26 mouse cellular contexts compared by ENCODE assay signal in the genomic region with DNA sequence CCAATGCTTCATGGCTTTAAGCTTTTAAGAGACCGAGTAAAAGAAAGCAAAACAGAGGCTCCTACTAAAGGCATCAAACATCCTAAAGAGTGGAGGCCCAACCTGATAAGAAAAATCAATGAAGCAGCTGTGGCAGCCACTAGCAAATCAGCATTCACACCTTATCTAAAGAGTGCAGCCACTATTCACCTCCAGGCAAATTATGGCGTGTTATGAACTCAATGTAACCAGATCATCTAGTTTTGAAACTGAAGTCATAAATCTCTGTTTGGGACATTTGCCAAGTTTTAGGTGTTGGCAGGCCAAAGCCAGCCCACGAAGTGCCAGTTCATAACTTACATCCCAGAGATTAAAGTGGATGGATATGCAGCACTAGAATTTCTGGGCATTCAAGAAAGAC. TPM values are rescaled to one million over a fixed set of nuclear protein-coding genes. Genes with fewer than 3 reads are reported as not detected.
A peak's percentile ranks its signal among the peaks of the same experiment; 100 is the strongest.
DNase-seq lines count a peak whose midpoint lies in the region; ATAC-seq and TF ChIP-seq lines count a peak whose summit lies in the region.
"Had no signal": no experiment of that assay in that cellular context is flagged by ENCODE, and none has a peak within 500 bp of the region (broad histone marks: within the 10 kb centered on the region; RNA-seq: fewer than 3 reads in every experiment).

No protein-coding gene starts in this region.

- no peaks in the 10 kb centered on the region for H3K9me3 ChIP-seq in limb, embryonic 14.5 days (ENCODE audit: control insufficient read depth, low read length)
- H3K9me3 ChIP-seq in limb, embryonic 10.5 days (replicated peaks) = no peaks in the 10 kb centered on the region
- H3K9me3 ChIP-seq in intestine, embryonic 15.5 days = no peaks in the 10 kb centered on the region
- H3K9me3 ChIP-seq in stomach, embryonic 15.5 days = no peaks in the 10 kb centered on the region
- H3K9me3 ChIP-seq: forebrain, embryonic 13.5 days; heart, embryonic 10.5 days; hindbrain, embryonic 15.5 days; neural tube, embryonic 15.5 days had no signal

- H3K27ac ChIP-seq in limb, embryonic 14.5 days (replicated peaks; ENCODE audit: low read depth, low read length) = no peak overlapping the region
- no peak overlapping the region for H3K27ac ChIP-seq in limb, embryonic 10.5 days
- no peak overlapping the region for H3K27ac ChIP-seq in intestine, embryonic 15.5 days
- no peak overlapping the region for H3K27ac ChIP-seq in stomach, embryonic 15.5 days
- H3K27ac ChIP-seq: forebrain, embryonic 13.5 days; gastrocnemius, adult 2 months; heart, embryonic 10.5 days; hindbrain, embryonic 15.5 days; left cerebral cortex, adult 2 months; macrophage; neural tube, embryonic 15.5 days had no signal

- no peaks in the 10 kb centered on the region for H3K27me3 ChIP-seq in limb, embryonic 14.5 days (ENCODE audit: control insufficient read depth, insufficient read depth, low read length)
- H3K27me3 ChIP-seq in limb, embryonic 10.5 days (ENCODE audit: low read depth, poor library complexity, severe bottlenecking) = no peaks in the 10 kb centered on the region
- no peaks in the 10 kb centered on the region for H3K27me3 ChIP-seq in intestine, embryonic 15.5 days (replicated peaks)
- H3K27me3 ChIP-seq in stomach, embryonic 15.5 days (replicated peaks) = no peaks in the 10 kb centered on the region
- H3K27me3 ChIP-seq: forebrain, embryonic 13.5 days; hindbrain, embryonic 15.5 days; neural tube, embryonic 15.5 days had no signal

- no peak overlapping the region for H3K9ac ChIP-seq in limb, embryonic 14.5 days (ENCODE audit: low read depth, low read length, severe bottlenecking)
- no peak overlapping the region for H3K9ac ChIP-seq in intestine, embryonic 15.5 days
- no peak overlapping the region for H3K9ac ChIP-seq in stomach, embryonic 15.5 days
- H3K9ac ChIP-seq: forebrain, embryonic 13.5 days; hindbrain, embryonic 15.5 days; neural tube, embryonic 15.5 days had no signal

- no peak overlapping the region for H3K4me2 ChIP-seq in limb, embryonic 14.5 days (replicated peaks; ENCODE audit: low read depth, low read length, severe bottlenecking)
- no peak overlapping the region for H3K4me2 ChIP-seq in intestine, embryonic 15.5 days (replicated peaks)
- H3K4me2 ChIP-seq in stomach, embryonic 15.5 days = no peak overlapping the region
- H3K4me2 ChIP-seq: forebrain, embryonic 13.5 days; hindbrain, embryonic 15.5 days; liver, embryonic 11.5 days; midbrain, embryonic 11.5 days; neural tube, embryonic 15.5 days had no signal

- 31% methylated on average over 3 of the region's 3 CpGs for WGBS in limb, embryonic 14.5 days
- 64% methylated on average over 3 of the region's 3 CpGs for WGBS in limb, embryonic 10.5 days
- 37% methylated on average over 3 of the region's 3 CpGs for WGBS in intestine, embryonic 15.5 days
- 47% methylated on average over 3 of the region's 3 CpGs for WGBS in stomach, embryonic 15.5 days

- no peak for ATAC-seq in limb, embryonic 14.5 days (ENCODE audit: low FRiP score, low read depth)
- peak; percentile 92 for ATAC-seq in intestine, embryonic 15.5 days
- ATAC-seq in stomach, embryonic 15.5 days (ENCODE audit: insufficient read depth, low FRiP score, low read depth) = peak; percentile 58; the same call in 1 of the 2 replicates
- ATAC-seq: CD4-positive, CD25-positive, alpha-beta regulatory T cell, adult 4 months; forebrain, embryonic 13.5 days had no signal

- TF ChIP-seq POLR2A in limb, embryonic 14.5 days (IDR thresholded peaks at IDR 0.05; ENCODE audit: borderline replicate concordance, extremely low read depth, insufficient read depth, insufficient read length) = no peak

- no peaks in the 10 kb centered on the region for H3K4me1 ChIP-seq in limb, embryonic 14.5 days (ENCODE audit: control insufficient read depth, insufficient read depth, low read length)
- H3K4me1 ChIP-seq in limb, embryonic 10.5 days = no peaks in the 10 kb centered on the region
- no peaks in the 10 kb centered on the region for H3K4me1 ChIP-seq in intestine, embryonic 15.5 days (replicated peaks)
- H3K4me1 ChIP-seq in stomach, embryonic 15.5 days = no peaks in the 10 kb centered on the region
- H3K4me1 ChIP-seq: forebrain, embryonic 13.5 days; heart, embryonic 10.5 days; hindbrain, embryonic 15.5 days; neural tube, embryonic 15.5 days had no signal

- DNase-seq in limb, embryonic 14.5 days (ENCODE audit: low spot score) = peak; percentile 39
- no peak for DNase-seq in limb, embryonic 10.5 days (ENCODE audit: low spot score)
- DNase-seq in NIH3T3 (ENCODE audit: low read depth) = peak; percentile 55
- DNase-seq in kidney, postnatal 14 days = no peak
- no peak for DNase-seq in thymus, postnatal 4 days
- DNase-seq in right cerebral cortex, adult 18-20 months = no peak
- DNase-seq: adrenal gland, adult 8-10 months; cerebellum, adult 2 months; cerebellum, postnatal 25 days; gastrocnemius, adult 2 months; heart, postnatal 4 days; kidney, adult 18-20 months; layer of hippocampus, adult 9-11 months; left cerebral cortex, postnatal 4 days; thymus, postnatal 14 days had no signal

- no peaks in the 10 kb centered on the region for H3K36me3 ChIP-seq in limb, embryonic 14.5 days (ENCODE audit: control insufficient read depth, insufficient read depth, low read length)
- H3K36me3 ChIP-seq in limb, embryonic 10.5 days = no peaks in the 10 kb centered on the region
- no peaks in the 10 kb centered on the region for H3K36me3 ChIP-seq in intestine, embryonic 15.5 days
- H3K36me3 ChIP-seq in stomach, embryonic 15.5 days = no peaks in the 10 kb centered on the region
- H3K36me3 ChIP-seq: heart, embryonic 10.5 days; hindbrain, embryonic 15.5 days; neural tube, embryonic 15.5 days had no signal

- H3K4me3 ChIP-seq in limb, embryonic 14.5 days (replicated peaks; ENCODE audit: low read length) = no peak overlapping the region
- no peak overlapping the region for H3K4me3 ChIP-seq in limb, embryonic 10.5 days
- H3K4me3 ChIP-seq in intestine, embryonic 15.5 days (replicated peaks) = no peak overlapping the region
- H3K4me3 ChIP-seq in stomach, embryonic 15.5 days (replicated peaks) = no peak overlapping the region
- H3K4me3 ChIP-seq: forebrain, embryonic 13.5 days; gastrocnemius, adult 2 months; heart, embryonic 10.5 days; hindbrain, embryonic 15.5 days; left cerebral cortex, adult 2 months; neural tube, embryonic 15.5 days had no signal

RNA-seq across cellular contexts. Expression of gene Ubqln2, which starts 5.7 kb away (rescaled TPM):
- polyA plus RNA-seq in limb, embryonic 14.5 days (2012; rRNA removed) = 64.4 and 86.6 TPM in 2 replicates
- polyA plus RNA-seq in limb, embryonic 14.5 days (2014; fragmentation: Nextera tagmentation; extraction: Ambion mirVana) = 29.2 and 31.9 TPM in 2 replicates
- polyA plus RNA-seq in limb, embryonic 10.5 days (2016; fragmentation: Nextera tagmentation; extraction: Ambion mirVana) = 33.9 and 35.0 TPM in 2 replicates
- 18.5 and 19.9 TPM in 2 replicates for polyA plus RNA-seq in intestine, embryonic 15.5 days (2015; fragmentation: Nextera tagmentation; extraction: Ambion mirVana)
- 19.5 and 22.1 TPM in 2 replicates for polyA plus RNA-seq in stomach, embryonic 15.5 days (2015; fragmentation: Nextera tagmentation; extraction: Ambion mirVana)

Comparison
In these comparisons a context has a peak if more than half of its experiments do, and no peak if none do; other contexts are left out.
1. DNase-seq: peak in limb, embryonic 14.5 days (single experiment) and NIH3T3 (single experiment); none in limb, embryonic 10.5 days (single experiment), kidney, postnatal 14 days (single experiment), thymus, postnatal 4 days (single experiment) and right cerebral cortex, adult 18-20 months (single experiment).